Mouse (Mus musculus) Muller cell, postnatal 12 days (primary cell): ENCODE measurements at regions not wholly inside any gene's neighbourhood (a gene's known extent, or its start where the extent isn't known, plus 50 kb on each side); places are given as distances from the start of the nearest gene placed in this dataset.

Source experiments
- DNase-seq: peaks from one replicate; pipeline ENCODE4 v3.0.0-alpha.2; 2015; ENCODE audit errors: inconsistent ontology term

DNA sequence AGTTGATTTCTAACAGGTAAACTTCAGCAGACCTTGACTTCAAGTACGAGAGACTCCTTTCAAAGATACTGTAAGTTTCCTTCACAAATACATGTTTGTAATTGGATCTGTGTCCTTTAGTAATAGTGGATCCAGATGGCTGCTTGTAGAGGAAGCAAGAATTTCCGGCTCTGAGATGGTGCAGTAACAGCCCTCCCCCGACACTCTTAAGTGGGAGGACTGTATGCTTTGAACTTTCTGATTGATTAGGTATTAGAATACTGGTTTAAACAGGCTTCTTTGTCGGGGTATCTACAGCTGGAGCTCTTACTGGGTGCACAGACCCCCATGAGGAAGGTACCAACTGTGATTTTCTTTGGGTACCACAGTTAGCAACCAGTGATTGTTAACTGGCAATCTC is 355.0 kb upstream of the Cblb start:
- DNase-seq: no peak

GRCm38 (mm10) chr16:51690861-51691260 is 340.2 kb upstream of the Cblb start:
- no peak for DNase-seq

- no peak for DNase-seq
These were observed 326.0 kb upstream of the Cblb start for GRCm38 (mm10) chr16:51705026-51705425.

DNA sequence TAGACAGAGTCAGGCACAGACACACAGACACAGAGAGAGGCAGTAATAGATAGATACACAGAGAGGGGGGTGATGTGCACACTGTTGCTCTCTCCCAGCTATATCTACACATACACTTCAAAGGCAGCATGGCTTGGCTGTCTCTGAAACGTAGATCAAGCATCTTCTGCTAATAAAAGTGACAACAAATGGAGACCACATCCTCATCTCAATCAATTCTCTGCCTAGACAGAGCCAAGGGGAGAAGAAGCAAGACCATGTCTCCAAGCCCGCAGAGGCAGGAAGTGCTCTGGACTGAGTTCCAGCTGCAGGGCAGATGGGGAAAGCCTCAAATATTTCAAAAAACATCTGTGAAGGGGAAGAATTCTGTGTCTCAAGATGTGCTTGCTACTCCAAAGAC is 312.3 kb upstream of the Cblb start:
- DNase-seq: no peak

- no peak for DNase-seq
These were observed 311.4 kb upstream of the Cblb start for GRCm38 (mm10) chr16:51719637-51720036.

- no peak for DNase-seq
These were observed 308.3 kb upstream of the Cblb start for GRCm38 (mm10) chr16:51722682-51723081.

GRCm38 (mm10) chr16:51741875-51742274 is 289.1 kb upstream of the Cblb start:
- no peak for DNase-seq

DNA sequence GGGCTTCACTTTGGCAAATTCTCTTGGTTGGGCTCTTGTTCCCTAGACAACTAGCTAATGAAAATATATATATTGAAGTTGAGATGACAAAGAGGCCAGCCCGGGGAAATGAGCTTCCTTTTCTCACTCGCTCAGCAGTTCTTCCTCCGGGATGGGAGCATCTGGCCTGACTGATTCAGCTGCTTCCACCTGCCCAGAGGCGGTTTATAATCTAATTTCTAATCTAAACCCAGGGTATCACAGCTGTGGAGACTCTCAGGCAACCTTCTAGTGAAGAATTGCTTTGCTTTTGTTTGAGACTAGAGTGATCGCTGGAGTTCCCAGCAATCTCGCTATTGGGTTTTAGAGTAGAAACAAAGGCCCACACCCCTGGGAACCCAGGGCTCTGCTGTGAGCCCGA is 279.1 kb upstream of the Cblb start:
- no peak for DNase-seq

DNA sequence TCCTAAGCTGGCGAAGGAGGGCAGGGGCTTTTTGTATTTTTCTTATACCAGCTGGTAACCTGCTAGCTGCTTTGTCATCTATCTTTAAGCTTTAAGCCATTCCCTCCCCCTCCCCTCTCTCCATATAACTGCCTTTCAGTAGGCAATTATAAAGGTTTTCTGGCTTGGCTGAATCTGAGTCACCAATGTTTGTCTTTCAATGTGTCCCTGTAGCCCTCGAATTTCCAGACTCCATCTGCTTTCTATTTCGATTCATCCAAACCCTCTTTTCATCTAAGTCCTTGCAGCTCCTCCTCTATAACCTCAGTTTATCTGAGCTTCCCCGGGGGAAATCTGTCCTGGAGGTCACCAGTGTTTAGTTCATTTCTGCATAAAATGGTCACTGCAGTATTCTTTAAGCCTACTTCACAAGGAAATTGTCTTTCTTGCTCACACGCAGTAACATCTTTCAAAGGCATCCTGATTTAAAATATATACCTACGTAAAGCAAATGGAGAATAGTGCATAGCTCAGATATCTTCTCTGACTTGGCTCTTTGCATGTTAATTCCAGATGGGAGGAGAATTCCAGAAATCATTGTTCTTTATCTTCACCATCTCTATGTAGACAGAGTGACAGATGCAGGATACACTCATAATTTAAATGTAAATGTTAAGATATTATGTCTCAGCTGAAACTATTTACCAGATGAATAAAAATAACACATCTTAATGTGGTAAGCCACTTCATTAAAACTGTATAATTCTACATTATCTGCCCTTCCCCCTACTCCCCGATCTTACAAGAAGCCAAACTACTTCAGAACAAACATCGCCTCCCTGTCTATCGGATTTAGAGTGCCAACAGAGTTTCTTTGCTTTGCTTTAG is 272.4 kb upstream of the Cblb start:
- DNase-seq: no peak

DNA sequence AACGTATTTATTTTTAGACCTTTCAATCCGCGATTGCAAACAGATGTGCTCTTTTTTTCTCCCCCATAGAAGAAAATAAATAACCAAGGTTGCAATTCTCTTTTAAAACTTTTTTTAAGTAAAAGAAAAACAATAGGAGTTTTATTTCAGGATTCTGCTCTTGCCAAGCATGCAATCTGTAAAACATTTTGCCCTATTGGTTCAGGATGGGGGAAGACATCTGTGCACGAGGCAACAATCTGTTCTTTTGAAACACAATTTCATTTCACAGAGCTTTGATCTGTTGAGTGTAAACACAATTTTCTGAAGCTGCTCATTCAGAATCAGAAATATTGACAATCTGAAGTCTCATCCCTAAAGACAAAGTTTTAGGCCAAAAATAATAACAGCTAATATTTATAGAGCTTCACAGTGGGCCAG is 271.8 kb upstream of the Cblb start:
- no peak for DNase-seq

- DNase-seq: no peak
These were observed 263.5 kb upstream of the Cblb start for GRCm38 (mm10) chr16:51767556-51767955.

- no peak for DNase-seq
These were observed 252.1 kb upstream of the Cblb start for GRCm38 (mm10) chr16:51778920-51779319.

DNA sequence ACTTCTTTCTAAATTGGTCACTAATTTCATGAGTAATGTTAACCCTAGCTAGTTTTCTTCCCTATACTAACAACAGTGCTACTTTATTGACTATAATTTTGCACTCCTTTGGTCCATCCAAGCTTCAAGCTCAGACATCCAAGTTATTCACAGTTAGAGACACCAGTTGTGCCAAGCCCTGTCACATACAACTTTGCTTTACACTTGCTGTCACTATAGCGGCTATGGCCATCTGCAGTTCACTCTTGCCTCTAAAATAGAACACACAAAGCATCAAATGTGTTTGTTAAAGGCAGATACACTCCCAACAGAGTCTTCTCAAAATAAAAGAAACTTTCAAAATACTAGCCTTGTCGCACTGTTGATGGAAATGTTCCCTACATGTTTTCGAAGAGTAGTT is 236.0 kb upstream of the Cblb start:
- DNase-seq: no peak

- DNase-seq: no peak
These were observed 223.7 kb upstream of the Cblb start for GRCm38 (mm10) chr16:51807323-51807722.

DNA sequence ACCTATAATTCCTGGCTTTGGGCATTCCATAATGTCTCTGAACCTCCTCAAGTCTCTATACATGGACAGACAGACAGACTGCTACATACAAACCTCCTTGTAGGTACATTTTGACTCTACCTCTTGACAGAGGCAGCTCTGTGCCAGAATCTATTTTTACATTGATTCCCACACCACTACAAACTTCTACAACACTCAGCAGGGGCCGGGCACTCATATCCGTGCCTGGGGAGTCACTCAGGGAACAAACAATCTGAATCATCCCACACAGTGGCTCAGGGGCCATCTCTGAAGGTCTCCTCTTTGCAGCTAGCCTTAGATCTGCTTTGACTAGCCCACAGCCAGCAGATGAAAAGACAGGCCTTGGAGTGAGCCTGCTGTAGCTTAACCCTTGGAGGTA is 221.9 kb upstream of the Cblb start:
- no peak for DNase-seq

GRCm38 (mm10) chr16:51811073-51811472 is 220.0 kb upstream of the Cblb start:
- DNase-seq: no peak

GRCm38 (mm10) chr16:51842770-51843169 is 188.3 kb upstream of the Cblb start:
- no peak for DNase-seq

- DNase-seq: no peak
These were observed 185.5 kb upstream of the Cblb start for GRCm38 (mm10) chr16:51845539-51845938.

- DNase-seq: no peak
These were observed 150.3 kb upstream of the Cblb start for GRCm38 (mm10) chr16:51880711-51881110.

GRCm38 (mm10) chr16:51881127-51881526 is 149.9 kb upstream of the Cblb start:
- DNase-seq: peak; percentile 15

DNA sequence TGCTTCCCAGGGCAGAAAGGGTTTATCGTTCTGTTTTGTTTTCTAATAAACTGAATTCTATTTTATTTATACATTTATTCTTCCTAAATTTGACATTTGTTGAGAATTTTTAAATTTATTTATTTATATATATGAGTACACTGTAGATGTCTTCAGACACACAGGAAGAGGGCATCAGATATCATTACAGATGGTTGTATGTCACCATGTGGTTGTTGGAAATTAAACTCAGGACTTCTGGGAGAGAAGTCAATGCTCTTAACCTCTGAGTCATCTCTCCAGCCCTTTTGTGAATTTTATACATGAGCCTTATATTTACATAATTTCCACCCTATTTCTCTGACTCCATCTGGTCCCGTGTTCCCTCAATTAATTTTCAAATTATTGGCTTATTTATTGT is 147.2 kb upstream of the Cblb start:
- no peak for DNase-seq

DNA sequence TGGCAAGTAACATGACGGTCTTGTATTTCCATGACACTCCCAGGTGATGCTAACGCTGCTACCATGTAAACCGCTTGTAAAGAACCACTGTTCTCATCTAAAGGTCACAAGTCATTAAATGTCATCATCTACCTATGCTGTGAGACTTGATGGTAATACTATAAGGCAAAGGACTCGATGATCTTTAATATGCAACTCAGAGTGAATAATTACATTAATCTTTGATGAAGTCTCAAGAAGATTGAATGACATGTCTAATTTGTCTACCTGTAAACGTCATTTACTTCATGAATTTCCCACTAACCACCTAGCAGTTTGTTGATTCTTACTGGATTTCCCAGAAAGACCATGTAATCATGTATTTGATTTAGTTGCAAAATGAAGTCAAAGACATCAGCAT is 143.5 kb upstream of the Cblb start:
- no peak for DNase-seq

GRCm38 (mm10) chr16:51905588-51905987 is 125.4 kb upstream of the Cblb start:
- DNase-seq: no peak

DNA sequence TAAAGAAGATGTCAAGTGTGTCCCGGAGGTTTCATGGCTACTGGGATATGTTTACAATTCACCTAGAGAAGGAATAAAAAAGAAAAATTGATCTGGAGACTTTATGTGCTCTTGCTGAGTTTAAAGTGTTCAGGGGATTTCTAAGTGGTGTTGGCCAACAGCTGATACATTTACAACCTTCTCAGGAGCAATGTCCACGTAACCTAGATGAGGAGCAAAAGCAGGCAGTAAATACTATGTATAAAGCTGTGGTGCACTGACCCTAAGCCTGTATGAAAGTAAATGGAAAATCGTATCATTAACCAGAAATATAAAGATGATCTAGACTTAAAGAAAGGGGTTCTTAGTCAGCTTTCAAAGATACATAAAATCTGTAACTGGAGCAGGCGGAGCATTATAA is 124.3 kb upstream of the Cblb start:
- DNase-seq: no peak
